Comparison of ENCODE assay signal across 8 mouse cellular contexts in the genomic region with DNA sequence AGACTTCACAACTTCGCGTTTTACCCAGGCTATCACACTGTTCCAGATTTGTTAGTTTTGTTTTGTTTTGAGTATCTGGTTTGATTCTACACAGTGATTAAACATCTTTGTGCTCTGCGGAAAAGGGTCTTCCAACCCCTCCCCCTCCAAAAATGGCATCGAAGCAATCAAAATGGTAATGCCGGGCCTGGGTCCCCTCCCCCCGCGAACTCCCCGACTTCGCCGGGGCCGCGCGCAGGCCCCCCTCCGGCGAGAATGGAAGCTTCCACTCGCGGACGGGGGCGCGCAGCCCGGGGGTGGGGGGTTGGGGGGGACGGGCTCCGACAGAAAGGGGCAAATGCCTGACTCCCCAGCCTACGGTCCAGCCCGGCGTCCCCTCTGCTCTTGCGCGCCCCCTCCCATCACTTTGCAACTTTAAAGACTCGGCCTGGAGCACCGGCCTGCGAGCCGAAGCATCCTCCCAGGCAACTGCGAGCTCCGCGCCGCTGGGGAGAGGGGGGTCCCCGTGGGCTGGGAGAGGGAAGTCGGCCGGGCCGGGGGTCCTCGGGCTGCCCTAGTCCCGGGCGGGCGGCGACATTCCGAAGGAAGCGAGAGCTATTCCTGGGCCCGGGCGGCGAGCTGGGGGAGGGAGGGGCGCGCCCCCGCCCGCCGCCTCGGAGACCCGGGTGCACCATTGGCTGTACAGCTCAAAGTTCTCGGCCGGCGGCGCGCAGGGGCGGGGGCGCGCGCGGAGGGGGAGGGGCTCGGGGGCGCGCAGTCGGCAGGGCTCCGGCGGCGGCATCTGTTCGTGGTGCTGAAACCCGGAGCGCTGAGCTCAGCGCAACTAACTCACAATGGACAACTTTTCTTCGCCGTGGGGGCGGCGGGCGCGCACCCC. TPM values are rescaled to one million over a fixed set of nuclear protein-coding genes. Genes with fewer than 3 reads are reported as not detected.
DNase-seq lines count a peak whose midpoint lies in the region; TF ChIP-seq lines count a peak whose summit lies in the region.

No protein-coding gene starts in this region.

- DNase-seq in adrenal gland, adult 2 months: peak; percentile 89
- DNase-seq in gastrocnemius, postnatal 14 days: peak; percentile 76
- DNase-seq in induced T-regulatory cell, adult 2 months (ENCODE audit: low read depth): peak; percentile 55
- peak; percentile 68 to 73 for DNase-seq in left cerebral cortex, postnatal 25 days (ENCODE audit: low spot score in 2 of 2)
- peak; percentile 84 for DNase-seq in mesoderm, embryonic 11.5 days (ENCODE audit: low read depth, low spot score)
- DNase-seq in right cerebral cortex, postnatal 36 days (ENCODE audit: low spot score in 2 of 2): peak; percentile 69 to 73
- no peak for DNase-seq in adipocyte (ENCODE audit: low spot score)

- H3K4me1 ChIP-seq in cortical plate, adult 2 months (ENCODE audit: control insufficient read depth, insufficient read depth, low read length): no peaks in the 10 kb centered on the region; the same call in 1 of the 2 replicates

- no peak for TF ChIP-seq CTCF in cortical plate, adult 2 months (IDR thresholded peaks at IDR 0.05; ENCODE audit: extremely low read depth, insufficient read depth, low read length)

- TF ChIP-seq POLR2A in cortical plate, adult 2 months (IDR thresholded peaks at IDR 0.05; ENCODE audit: extremely low read depth, insufficient read depth, low read length): no peak

- peak overlapping the region; percentile 97 for H3K27ac ChIP-seq in cortical plate, adult 2 months (ENCODE audit: insufficient read depth, low read length)

- intact Hi-C loops in gastrocnemius, postnatal 14 days (cut with DNase I; ENCODE audit: low total_unique reads): no loop called here
- intact Hi-C loops in left cerebral cortex, postnatal 25 days (cut with DNase I): loop anchor here (5.0 kb wide), 1 partner anchor 51 kb away; no protein-coding TSS in a partner anchor

- peak overlapping the region; percentile 36 for H3K4me3 ChIP-seq in cortical plate, adult 2 months (ENCODE audit: insufficient read depth, low read length)

RNA-seq across cellular contexts. Expression of a gene that starts 2.4 kb away (rescaled TPM):
- total RNA-seq in adrenal gland, adult 2 months (2021): 1 to 10 TPM; 1.7 to 1.8 TPM
- polyA plus RNA-seq in adrenal gland, adult 2 months (2012; rRNA removed): 5.2 and 5.5 TPM in 2 replicates
- polyA plus RNA-seq in cortical plate, adult 2 months (2012; rRNA removed): 22.9 and 30.1 TPM in 2 replicates
- total RNA-seq in gastrocnemius, postnatal 14 days (2021): under 1 TPM; 0.59 to 0.69 TPM
- total RNA-seq in left cerebral cortex, postnatal 25 days (2021): 10 to 100 TPM; 14.2 to 16.9 TPM

Comparison
In these comparisons a context has a peak if more than half of its experiments do, and no peak if none do; other contexts are left out.
1. RNA of a gene that starts 2.4 kb away (total RNA-seq): 14.2 to 16.9 TPM in left cerebral cortex, postnatal 25 days; 1.7 to 1.8 TPM in adrenal gland, adult 2 months and 0.59 to 0.69 TPM in gastrocnemius, postnatal 14 days; every median in the first group is over 4 times any median in the second.